Mouse (Mus musculus) liver, postnatal 0 days (tissue): ENCODE measurements around the gene Hsh2d.

ENCODE experiments used
- CTCF ChIP-seq: sonication (generic); IDR thresholded peaks from 2 replicates; pipeline ENCODE4 v1.5.1; 2016; ENCODE audit warnings: antibody characterized with exemption, low read depth
- EP300 ChIP-seq: IDR thresholded peaks from 2 replicates; pipeline ENCODE4 v1.6.1; 2016; ENCODE audit warnings: antibody characterized with exemption, low read depth, mild to moderate bottlenecking

- no peak for TF ChIP-seq CTCF
- TF ChIP-seq EP300, result no peak
Observed at GRCm38 (mm10) chr8:72192065-72192464, 2.6 kb downstream of the Hsh2d start.
